Mouse (Mus musculus) cerebellum, postnatal 14 days (tissue): Measurements from ENCODE around the gene Trim27.

Experiments
- DNase-seq, 2 experiments: peaks; one replicate each; pipeline ENCODE4 v3.0.0; 2021; ENCODE audit warnings: mixed read lengths in 2 of 2

Gene Trim27

DNA sequence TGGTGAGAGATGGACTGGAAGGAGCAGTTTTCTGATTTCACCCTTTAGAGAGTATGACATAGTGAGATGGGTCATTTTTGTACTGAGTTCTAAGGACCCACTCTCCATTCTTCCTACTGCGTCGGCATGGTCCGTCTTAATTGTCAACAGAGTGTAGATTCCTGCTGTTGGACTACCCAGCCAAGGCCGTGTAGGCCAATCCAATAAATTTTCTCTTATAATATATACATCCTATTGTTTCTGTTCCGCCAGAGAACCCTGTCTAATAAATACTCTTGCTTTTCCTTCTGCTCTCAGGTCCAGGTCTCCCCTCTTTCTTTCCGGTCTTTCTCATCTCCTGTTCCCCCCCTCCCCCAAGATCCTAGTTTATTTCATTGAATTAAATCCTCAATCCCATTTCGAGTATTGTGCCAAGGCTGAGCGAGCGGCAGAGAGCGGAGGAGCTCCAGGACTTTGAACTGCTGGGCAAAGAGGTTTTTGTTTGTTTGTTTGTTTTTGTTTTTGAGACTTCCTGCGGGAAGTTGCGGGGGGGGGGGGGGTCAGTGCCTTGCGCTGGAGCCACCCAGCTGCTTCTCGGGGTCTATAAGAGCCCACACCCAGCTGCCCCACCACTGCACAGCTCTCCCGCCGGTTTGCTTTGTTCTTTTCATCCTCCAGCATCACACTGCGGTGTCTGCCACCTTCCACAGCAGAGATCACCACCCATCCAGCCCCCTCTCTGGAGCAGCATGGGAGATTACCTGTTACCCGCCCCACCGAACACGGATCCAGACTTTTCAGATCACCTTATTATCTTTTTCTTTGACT is 42.6 kb downstream of the Trim27 start:
- peak; percentile 25 to 31 for DNase-seq

GRCm38 (mm10) chr13:21222463-21223022 is 43.3 kb downstream of the Trim27 start:
- DNase-seq, result peak; percentile 95 to 96

DNA sequence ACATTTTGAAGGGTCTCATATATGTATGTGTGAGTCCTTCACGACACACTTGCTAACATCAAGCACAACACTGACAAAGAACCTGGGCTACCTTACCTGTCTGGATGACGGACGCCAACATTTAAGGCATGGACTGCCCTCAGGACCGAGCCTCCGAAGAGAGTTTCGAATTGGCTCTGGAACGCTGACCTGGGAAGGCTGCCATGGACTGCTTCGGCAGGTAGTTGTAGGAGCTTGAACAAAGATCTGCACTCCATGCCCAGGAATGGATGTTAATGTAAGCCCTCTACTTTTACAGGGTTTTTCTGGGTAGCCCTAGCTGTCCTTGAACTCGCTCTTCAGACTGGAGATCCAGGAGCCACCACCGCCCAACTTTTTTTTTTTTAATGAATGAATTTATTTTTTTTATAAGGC is 44.0 kb downstream of the Trim27 start:
- DNase-seq, result peak; percentile 21 to 42

- no peak for DNase-seq
These were observed 45.1 kb downstream of the Trim27 start for GRCm38 (mm10) chr13:21224376-21224775.

- no peak for DNase-seq
These were observed 46.0 kb downstream of the Trim27 start for GRCm38 (mm10) chr13:21225206-21225605.

DNA sequence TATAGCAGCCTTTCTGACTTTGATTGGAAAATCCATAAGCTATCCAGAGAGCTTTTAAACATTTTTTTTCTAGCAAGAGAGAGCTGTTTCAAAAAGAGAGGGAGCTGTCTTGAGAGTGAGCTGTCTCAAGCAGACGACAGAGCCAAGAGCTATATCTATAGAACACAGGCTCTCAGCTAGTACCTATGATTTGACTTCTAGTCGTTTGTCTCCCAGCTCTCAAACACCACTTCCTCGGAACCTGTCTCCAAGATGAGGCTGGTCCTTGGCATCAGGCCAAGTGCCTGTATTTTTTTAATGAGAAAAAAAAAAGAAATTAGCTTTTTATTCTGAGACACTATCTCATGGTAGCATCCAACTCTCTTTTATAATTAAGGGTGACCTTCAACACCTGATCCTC is 46.8 kb downstream of the Trim27 start:
- no peak for DNase-seq

- DNase-seq, result peak; percentile 90 to 92
These were observed 54.8 kb downstream of the Trim27 start for GRCm38 (mm10) chr13:21233732-21234705.

DNA sequence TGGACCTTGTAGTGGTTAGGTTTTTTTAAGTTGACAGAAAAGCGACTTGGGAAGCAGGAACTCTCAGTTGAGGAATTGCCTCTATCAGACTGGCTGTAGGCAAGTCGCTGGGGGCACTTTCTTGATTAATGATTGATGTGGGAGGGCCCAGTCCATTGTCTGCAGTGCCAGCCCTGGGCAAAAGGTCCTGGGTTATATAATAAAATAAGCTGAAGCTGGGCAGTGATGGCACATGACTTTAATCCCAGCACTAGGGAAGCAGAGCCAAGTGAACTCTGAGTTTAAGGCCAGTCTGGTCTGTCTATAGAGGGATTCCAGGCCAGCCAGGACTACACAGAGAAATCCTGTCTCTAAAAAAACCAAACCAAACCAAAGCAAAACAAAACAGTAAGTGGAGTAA is 57.5 kb downstream of the Trim27 start:
- DNase-seq, result no peak

- DNase-seq, result no peak
These were observed 57.9 kb downstream of the Trim27 start for GRCm38 (mm10) chr13:21237161-21237560.

GRCm38 (mm10) chr13:21240788-21241187 is 61.5 kb downstream of the Trim27 start:
- peak; percentile 31 to 48 for DNase-seq

DNA sequence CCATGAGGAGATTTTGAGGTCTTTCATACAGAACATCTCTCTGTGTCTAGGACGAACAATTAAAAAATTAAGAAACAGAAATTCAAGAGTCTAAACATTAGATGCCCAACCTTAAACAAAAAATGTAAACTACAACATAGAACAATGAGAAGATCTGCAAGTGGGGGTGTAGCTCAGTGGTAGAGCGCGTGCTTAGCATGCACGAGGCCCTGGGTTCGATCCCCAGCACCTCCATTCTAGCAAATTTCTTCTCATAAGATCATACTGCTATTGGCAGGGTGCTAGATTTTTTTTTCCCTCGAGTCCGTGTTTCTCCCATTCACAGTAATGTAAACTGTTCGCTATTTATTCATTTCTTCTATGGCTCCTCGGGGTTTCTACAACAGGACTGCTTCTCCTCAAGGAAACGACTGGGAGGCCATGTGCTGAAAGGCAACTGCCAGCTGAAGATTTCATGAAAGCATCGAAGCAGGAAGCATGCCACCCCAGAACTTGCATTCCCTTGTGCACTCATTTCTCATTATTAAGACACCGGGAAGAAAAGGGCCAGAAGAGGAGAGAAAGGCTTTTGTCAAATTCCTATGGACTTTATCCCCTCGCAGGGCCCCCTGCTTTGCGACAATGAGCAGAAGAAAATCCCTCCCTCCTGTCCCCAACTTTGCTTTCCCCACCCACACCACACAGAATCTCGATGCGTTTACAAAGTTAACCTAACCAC is 63.3 kb downstream of the Trim27 start:
- peak in 1 of 2 experiments; percentile 34 for DNase-seq

DNA sequence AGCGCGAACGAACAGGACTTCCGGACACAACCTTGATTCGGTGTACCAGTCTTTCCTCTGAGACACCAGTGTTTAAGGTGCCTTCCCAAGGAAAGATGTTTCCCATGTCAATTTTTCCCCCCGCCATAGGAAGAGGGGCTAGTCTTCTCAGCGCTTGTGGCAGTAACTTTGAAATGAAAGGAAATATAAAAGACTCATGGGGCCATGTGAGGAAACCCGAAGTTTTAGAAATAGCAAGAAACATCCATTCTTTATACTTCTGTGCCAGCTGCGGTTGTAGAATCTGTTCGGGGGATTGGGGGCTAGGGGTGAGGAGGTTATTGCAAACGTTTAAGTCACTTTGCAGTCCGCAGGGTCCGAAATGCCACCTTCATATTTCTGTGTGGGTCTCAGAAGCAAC is 64.0 kb downstream of the Trim27 start:
- DNase-seq, result no peak

DNA sequence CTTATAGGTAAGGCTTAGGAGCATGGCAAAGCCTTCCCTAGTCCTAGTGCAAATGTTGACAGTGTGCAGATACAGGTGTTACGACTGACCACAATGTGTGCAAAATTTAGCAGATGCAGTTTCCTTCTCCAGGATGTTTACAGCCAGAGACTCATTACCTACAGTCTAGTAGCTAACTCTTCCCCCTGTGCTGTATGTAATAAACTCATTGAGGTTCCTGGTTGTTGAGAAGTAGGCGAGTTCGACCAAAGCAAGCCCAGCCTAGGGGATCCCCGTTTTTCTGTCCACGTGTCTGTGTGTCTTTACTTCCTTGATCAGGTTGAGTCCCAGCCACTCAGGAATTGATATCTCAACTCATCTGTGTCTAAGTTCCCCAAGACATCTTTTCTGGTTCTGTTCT is 64.8 kb downstream of the Trim27 start:
- DNase-seq, result no peak
